Mouse (Mus musculus) Patski (cell line): Measurements from ENCODE around the gene Plppr2. TPM values are rescaled to one million over a fixed set of nuclear protein-coding genes. Genes with fewer than 3 reads are reported as not detected.

ENCODE experiments used
- ATAC-seq: fragments of 100-300 bp; one replicate; pipeline ENCODE4 v1.8.0; 2021
- CTCF ChIA-PET: fragments of 350-600 bp; sonication (Branson Sonifier 250); formaldehyde crosslinking; loops from one replicate; lab custom pipeline; 2022; ENCODE audit warnings: inconsistent platforms; lab: Charles Lee
- POLR2A ChIA-PET: fragments of 350-600 bp; sonication (Branson Sonifier 250); formaldehyde crosslinking; loops from one replicate; lab custom pipeline; 2022; ENCODE audit warnings: antibody characterized with exemption, inconsistent platforms; lab: Charles Lee
- DNase-seq: peaks from one replicate; pipeline ENCODE4 v3.0.0-alpha.2; 2011; ENCODE audit warnings: low read depth, low spot score
- H3K27me3 ChIP-seq: fragments of 371-371 bp; one replicate; pipeline ENCODE4 v1.5.1; 2021
- CTCF ChIP-seq: fragments of 100-300 bp; IDR thresholded peaks from one replicate; pipeline ENCODE4 v1.5.1; 2021
- in situ Hi-C: fragments of 300-500 bp; cut with MboI; formaldehyde crosslinking; loops from 3 replicates; pipeline ENCODE4 v1.11.1; 2018; ENCODE audit warnings: low pct_unique_long_range_greater_than_20kb, mixed read lengths
- polyA plus RNA-seq: library from polyadenylated mRNA; unstranded; gene quantifications from one replicate; pipeline ENCODE4 v1.2.3, GENCODE M21; 2021

Gene Plppr2
- polyA plus RNA-seq, 1 experiment from 2014 or later, result 22.1 TPM

DNA sequence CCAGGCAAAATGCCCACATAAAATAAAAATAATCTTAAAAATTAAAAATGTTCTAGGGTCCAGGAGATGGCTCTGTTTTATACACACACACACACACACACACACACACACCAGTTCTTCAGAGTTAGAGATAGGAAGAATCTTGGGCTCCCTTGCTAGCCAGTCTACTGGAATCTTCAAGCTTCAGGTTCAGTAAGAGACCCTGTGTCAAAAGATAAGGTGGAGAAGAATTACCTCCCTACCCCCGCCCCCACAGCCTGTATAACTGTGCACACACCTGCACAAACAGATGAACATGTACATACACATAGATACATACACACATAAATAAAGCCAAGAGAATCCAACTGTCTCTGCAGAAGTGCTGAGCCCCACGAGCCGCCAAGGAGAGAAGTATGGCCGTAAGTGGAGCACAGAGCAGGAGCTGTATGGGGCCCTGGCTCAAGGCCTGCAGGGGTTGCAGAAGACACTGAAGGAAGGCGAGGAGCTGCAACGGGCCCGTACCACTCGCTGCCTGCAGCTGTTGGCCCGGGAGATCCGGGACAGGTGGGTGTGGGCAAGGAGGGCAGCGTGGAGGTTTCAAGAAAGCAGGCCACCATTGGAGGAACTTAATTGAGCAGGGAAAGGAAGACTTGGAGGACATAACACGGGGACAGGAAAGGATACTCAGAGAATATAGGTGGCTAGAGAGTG is 4.2 kb upstream of the Plppr2 start:
- POLR2A ChIA-PET, result no interaction called here

GRCm38 (mm10) chr9:21934021-21934420 is 2.8 kb upstream of the Plppr2 start:
- no peaks in the 10 kb centered on the region for H3K27me3 ChIP-seq
- POLR2A ChIA-PET, result no interaction called here
- CTCF ChIA-PET, result no interaction called here
- no peak for TF ChIP-seq CTCF
- ATAC-seq (no peak), DNase-seq (no peak)
- in situ Hi-C loops, result no loop called here

More for the DNA sequence above, 4.2 kb upstream of the Plppr2 start:
- H3K27me3 ChIP-seq, result no peaks in the 10 kb centered on the region
- no peak for ATAC-seq
- DNase-seq, result no peak
- no peak for TF ChIP-seq CTCF
- CTCF ChIA-PET, result interaction anchor here (1.5 kb wide), 1 partner anchor 180 kb away, joined by 3 read pairs; no protein-coding TSS in a partner anchor
- in situ Hi-C loops, result no loop called here

GRCm38 (mm10) chr9:21935466-21936131 is 1.2 kb upstream of the Plppr2 start:
- H3K27me3 ChIP-seq, result no peaks in the 10 kb centered on the region
- DNase-seq (no peak), ATAC-seq (no peak)
- ChIA-PET POLR2A (no interaction called here), CTCF (no interaction called here)
- in situ Hi-C loops, result no loop called here
- TF ChIP-seq CTCF, result no peak

GRCm38 (mm10) chr9:21937711-21938175 is 910 bp downstream of the Plppr2 start:
- DNase-seq, result no peak
- ChIA-PET CTCF (no interaction called here), POLR2A (no interaction called here)
- no peak for TF ChIP-seq CTCF
- in situ Hi-C loops, result no loop called here
- ATAC-seq, result no peak
- no peaks in the 10 kb centered on the region for H3K27me3 ChIP-seq

DNA sequence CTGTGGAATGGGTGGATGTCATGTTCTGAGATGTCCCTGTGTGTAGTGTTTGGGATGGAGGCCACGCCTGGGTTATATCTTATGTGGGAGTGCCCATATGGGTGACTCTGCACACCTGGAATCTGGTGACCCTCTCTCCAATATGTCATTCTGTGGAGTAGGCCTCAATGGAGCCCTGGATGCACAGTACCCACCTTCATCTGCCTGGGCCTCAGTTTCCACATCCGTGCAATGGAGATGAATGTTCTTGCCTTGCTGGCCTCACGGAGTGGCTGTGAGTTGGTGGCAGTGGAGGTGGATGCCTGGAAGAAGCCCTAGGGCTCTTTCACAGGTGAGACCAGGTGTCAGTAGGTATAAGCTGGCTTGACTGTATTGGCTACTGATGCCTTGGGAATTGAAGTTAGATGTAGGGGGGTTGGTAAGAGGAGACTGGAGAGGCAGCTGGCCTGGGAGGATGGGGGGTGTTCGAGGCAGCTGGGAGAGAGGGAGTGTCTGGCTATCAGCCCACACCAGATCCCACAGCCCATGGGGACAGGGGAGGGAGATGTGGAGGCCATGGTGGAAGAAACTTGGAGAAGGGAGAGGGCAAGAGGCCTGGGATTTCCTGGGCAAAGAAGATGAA is 1.5 kb downstream of the Plppr2 start:
- in situ Hi-C loops, result no loop called here
- TF ChIP-seq CTCF, result no peak
- DNase-seq (no peak), ATAC-seq (no peak)
- CTCF ChIA-PET, result no interaction called here
- POLR2A ChIA-PET, result no interaction called here
- H3K27me3 ChIP-seq, result no peaks in the 10 kb centered on the region

DNA sequence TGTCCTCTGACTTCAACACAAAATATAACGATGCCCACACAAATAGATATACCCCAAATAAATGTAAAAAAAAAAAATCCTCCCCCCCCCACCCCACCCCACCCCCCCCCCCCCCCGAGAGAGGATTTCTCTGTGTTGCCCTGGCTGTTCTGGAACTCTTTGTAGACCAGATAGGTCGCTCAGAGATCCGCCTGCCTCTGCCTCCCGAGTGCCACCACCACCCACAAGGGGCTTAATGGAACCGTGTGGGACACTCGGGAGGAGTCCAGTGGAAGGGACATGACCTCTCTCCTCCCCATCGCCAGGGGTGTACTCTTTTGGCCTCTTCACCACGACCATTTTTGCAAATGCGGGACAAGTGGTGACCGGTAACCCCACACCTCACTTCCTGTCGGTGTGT is 6.2 kb downstream of the Plppr2 start:
- CTCF ChIA-PET, result no interaction called here
- DNase-seq, result no peak
- H3K27me3 ChIP-seq, result no peaks in the 10 kb centered on the region
- no peak for ATAC-seq
- POLR2A ChIA-PET, result no interaction called here
- in situ Hi-C loops, result no loop called here
- TF ChIP-seq CTCF, result no peak

GRCm38 (mm10) chr9:21943638-21944037 is 6.8 kb downstream of the Plppr2 start:
- no peaks in the 10 kb centered on the region for H3K27me3 ChIP-seq
- no peak for DNase-seq
- ATAC-seq, result no peak
- POLR2A ChIA-PET, result no interaction called here
- CTCF ChIA-PET, result no interaction called here
- no peak for TF ChIP-seq CTCF
- in situ Hi-C loops, result no loop called here

DNA sequence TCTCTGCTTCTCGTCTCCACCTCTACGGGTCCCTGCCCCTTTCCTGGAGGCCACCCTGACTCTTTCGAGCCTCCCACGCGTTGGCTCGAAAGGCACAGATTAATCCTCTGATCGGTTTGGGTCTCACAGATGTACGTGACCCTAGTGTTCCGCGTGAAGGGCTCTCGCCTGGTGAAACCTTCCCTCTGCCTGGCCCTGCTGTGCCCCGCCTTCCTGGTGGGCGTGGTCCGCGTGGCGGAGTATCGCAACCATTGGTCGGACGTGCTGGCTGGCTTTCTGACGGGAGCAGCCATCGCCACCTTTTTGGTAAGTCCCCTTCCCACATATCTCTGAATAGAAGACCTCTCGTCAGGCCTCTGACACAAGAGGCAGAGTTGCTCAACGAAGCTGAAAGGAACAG is 7.4 kb downstream of the Plppr2 start:
- no peak for ATAC-seq
- in situ Hi-C loops, result no loop called here
- no peak for DNase-seq
- H3K27me3 ChIP-seq, result no peaks in the 10 kb centered on the region
- CTCF ChIA-PET, result no interaction called here
- POLR2A ChIA-PET, result no interaction called here
- no peak for TF ChIP-seq CTCF

- ATAC-seq (no peak), DNase-seq (no peak)
- ChIA-PET POLR2A (no interaction called here), CTCF (no interaction called here)
- no peak for TF ChIP-seq CTCF
- no peaks in the 10 kb centered on the region for H3K27me3 ChIP-seq
- in situ Hi-C loops, result no loop called here
These were observed 10.8 kb downstream of the Plppr2 start for GRCm38 (mm10) chr9:21947540-21948130.

DNA sequence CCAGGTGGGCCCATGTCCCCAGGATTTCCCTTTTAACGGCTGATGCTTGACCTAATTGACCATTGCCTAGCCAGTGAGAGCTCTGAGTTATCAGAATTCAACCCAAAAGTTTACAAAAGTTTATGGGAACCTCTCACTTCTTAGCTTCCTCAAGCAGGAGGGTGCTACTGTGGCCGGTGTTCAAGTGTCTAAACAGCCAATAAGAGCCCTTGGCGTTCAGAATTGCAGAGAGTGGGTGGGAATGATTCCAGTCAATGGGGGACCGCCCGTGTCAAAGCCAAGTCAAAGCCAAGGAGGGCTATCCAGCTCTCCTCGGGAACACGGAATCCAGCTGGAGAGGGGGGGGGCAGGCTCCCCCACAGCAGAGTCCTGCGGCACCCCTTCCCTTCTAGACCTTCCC is 11.3 kb downstream of the Plppr2 start:
- no peak for DNase-seq
- CTCF ChIA-PET, result no interaction called here
- POLR2A ChIA-PET, result interaction anchor here (1.1 kb wide), 1 partner anchor 32 kb away, joined by 8 read pairs; no protein-coding TSS in a partner anchor
- no peak for ATAC-seq
- no peak for TF ChIP-seq CTCF
- in situ Hi-C loops, result no loop called here
- no peaks in the 10 kb centered on the region for H3K27me3 ChIP-seq
